Mouse (Mus musculus): ENCODE measurements around the gene Rac2. TPM values are rescaled to one million over a fixed set of nuclear protein-coding genes. Genes with fewer than 3 reads are reported as not detected.

Gene Rac2
- polyA plus RNA-seq, 1 experiment from 2014 or later: 3.1 TPM

GRCm38 (mm10) chr15:78596914-78597313 is 24.3 kb upstream of the Rac2 start, which contains the start of gene Cyth4:
Gene Cyth4, plus strand, starts transcription at chr15:78597047.
- Histone ChIP-seq H3K4me1 (peaks cover 11% of the 10 kb centered on the region; the same call in 1 of the 2 replicates), H3K4me3 (no peak within 1 kb of the TSS), H3K27me3 (ENCODE audit: poor library complexity, severe bottlenecking) (no peaks in the 10 kb centered on the region), H3K36me3 (replicated peaks) (no peaks in the 10 kb centered on the region), H3K9me3 (peaks cover under 1% of the 10 kb centered on the region), H3K27ac (peak within 1 kb of the TSS; percentile 36)
- no peak for DNase-seq (ENCODE audit: extremely low spot score, low spot score)
- WGBS: 87% methylated on average over 7 of the region's 7 CpGs

DNA sequence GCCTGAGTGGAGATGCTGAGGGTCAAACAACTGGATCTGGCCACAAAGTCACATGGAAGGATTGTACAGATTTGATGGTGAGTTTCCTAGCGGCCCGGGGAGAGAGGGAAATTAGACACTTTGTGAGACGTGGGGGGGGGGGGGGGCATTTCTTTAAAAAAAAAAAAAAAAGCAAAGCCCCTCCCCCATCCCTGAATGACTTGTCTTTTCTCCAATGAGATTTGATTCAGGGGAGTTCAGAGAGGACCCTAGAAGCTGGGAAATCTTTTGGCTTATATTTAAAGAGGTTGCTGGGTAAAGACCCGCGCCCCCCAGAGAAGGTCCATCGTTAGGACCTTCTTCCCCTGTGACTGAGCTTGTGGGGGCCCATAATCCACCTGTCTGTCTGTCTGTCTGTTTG is 23.9 kb upstream of the Rac2 start:
- Histone ChIP-seq H3K27ac (peak overlapping the region; percentile 36; the same call in 1 of the 2 replicates), H3K9me3 (no peaks in the 10 kb centered on the region), H3K36me3 (replicated peaks) (no peaks in the 10 kb centered on the region), H3K4me3 (no peak overlapping the region), H3K4me1 (peaks cover 14% of the 10 kb centered on the region; the same call in 1 of the 2 replicates), H3K27me3 (ENCODE audit: poor library complexity, severe bottlenecking) (no peaks in the 10 kb centered on the region)
- WGBS: 84% methylated on average over 6 of the region's 6 CpGs
- no peak for DNase-seq (ENCODE audit: extremely low spot score, low spot score)

- DNase-seq (ENCODE audit: extremely low spot score, low spot score): no peak
- H3K27ac ChIP-seq: no peak overlapping the region
- H3K27me3 ChIP-seq (ENCODE audit: poor library complexity, severe bottlenecking): no peaks in the 10 kb centered on the region
- H3K4me3 ChIP-seq: no peak overlapping the region
- 72% methylated on average over 5 of the region's 5 CpGs for WGBS
- H3K4me1 ChIP-seq: peaks cover 20% of the 10 kb centered on the region; the same call in 1 of the 2 replicates
- H3K36me3 ChIP-seq (replicated peaks): no peaks in the 10 kb centered on the region
- H3K9me3 ChIP-seq: no peaks in the 10 kb centered on the region
These were observed 22.9 kb upstream of the Rac2 start for GRCm38 (mm10) chr15:78595468-78595867.

- Histone ChIP-seq H3K27ac (no peak overlapping the region), H3K4me1 (peaks cover 20% of the 10 kb centered on the region; the same call in 1 of the 2 replicates), H3K4me3 (no peak overlapping the region), H3K27me3 (ENCODE audit: poor library complexity, severe bottlenecking) (no peaks in the 10 kb centered on the region), H3K9me3 (no peaks in the 10 kb centered on the region), H3K36me3 (replicated peaks) (no peaks in the 10 kb centered on the region)
- 97% methylated on average over 2 of the region's 2 CpGs for WGBS
- no peak for DNase-seq (ENCODE audit: extremely low spot score, low spot score)
These were observed 22.2 kb upstream of the Rac2 start for GRCm38 (mm10) chr15:78594831-78595230.

- Histone ChIP-seq H3K27ac (no peak overlapping the region), H3K9me3 (no peaks in the 10 kb centered on the region), H3K4me3 (no peak overlapping the region), H3K4me1 (peaks cover 20% of the 10 kb centered on the region; the same call in 1 of the 2 replicates), H3K36me3 (replicated peaks) (no peaks in the 10 kb centered on the region), H3K27me3 (ENCODE audit: poor library complexity, severe bottlenecking) (no peaks in the 10 kb centered on the region)
- 93% methylated on average over 7 of the region's 7 CpGs for WGBS
- DNase-seq (ENCODE audit: extremely low spot score, low spot score): no peak
These were observed 21.4 kb upstream of the Rac2 start for GRCm38 (mm10) chr15:78593896-78594425.

DNA sequence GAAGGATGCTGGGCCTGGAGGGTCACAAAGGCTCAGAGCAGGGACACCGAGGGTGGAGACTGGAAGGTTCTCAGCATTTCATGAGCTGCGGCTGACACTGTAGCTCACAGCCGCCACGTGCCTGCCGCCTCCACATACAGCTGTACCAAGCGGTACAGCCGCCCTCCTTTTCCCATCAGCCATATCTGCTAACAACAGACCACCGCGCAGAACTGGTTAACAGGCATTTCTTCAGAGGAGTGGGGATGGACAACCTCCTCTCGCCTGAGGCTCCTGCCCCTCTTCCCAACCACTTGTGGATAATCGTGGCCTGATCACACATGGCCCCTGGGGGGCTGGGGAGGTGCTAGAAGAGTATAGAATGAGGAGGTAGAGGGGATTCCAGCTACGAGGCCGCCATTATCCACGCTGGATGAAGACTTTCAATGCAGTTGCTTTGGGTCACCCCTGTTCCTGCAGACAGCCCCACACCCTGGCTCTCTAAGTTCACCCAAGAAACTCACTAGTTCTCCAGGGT is 19.9 kb upstream of the Rac2 start:
- 85% methylated on average over 14 of the region's 14 CpGs for WGBS
- H3K27me3 ChIP-seq (ENCODE audit: poor library complexity, severe bottlenecking): no peaks in the 10 kb centered on the region
- no peaks in the 10 kb centered on the region for H3K36me3 ChIP-seq (replicated peaks)
- no peak for DNase-seq (ENCODE audit: extremely low spot score, low spot score)
- peaks cover 20% of the 10 kb centered on the region; the same call in 1 of the 2 replicates for H3K4me1 ChIP-seq
- H3K9me3 ChIP-seq: no peaks in the 10 kb centered on the region
- no peak overlapping the region for H3K4me3 ChIP-seq
- no peak overlapping the region for H3K27ac ChIP-seq

GRCm38 (mm10) chr15:78591680-78592451 is 19.3 kb upstream of the Rac2 start:
- no peaks in the 10 kb centered on the region for H3K9me3 ChIP-seq
- peaks cover 16% of the 10 kb centered on the region; the same call in 1 of the 2 replicates for H3K4me1 ChIP-seq
- DNase-seq (ENCODE audit: extremely low spot score, low spot score): no peak
- H3K36me3 ChIP-seq (replicated peaks): no peaks in the 10 kb centered on the region
- H3K27ac ChIP-seq: no peak overlapping the region
- H3K27me3 ChIP-seq (ENCODE audit: poor library complexity, severe bottlenecking): no peaks in the 10 kb centered on the region
- 71% methylated on average over 15 of the region's 15 CpGs for WGBS
- no peak overlapping the region for H3K4me3 ChIP-seq

- Histone ChIP-seq H3K36me3 (replicated peaks) (no peaks in the 10 kb centered on the region), H3K27ac (no peak overlapping the region), H3K4me3 (no peak overlapping the region), H3K4me1 (peaks cover 15% of the 10 kb centered on the region; the same call in 1 of the 2 replicates), H3K27me3 (ENCODE audit: poor library complexity, severe bottlenecking) (no peaks in the 10 kb centered on the region), H3K9me3 (peaks cover 5% of the 10 kb centered on the region; the same call in 1 of the 2 replicates)
- 80% methylated on average over 6 of the region's 6 CpGs for WGBS
- no peak for DNase-seq (ENCODE audit: extremely low spot score, low spot score)
These were observed 18.2 kb upstream of the Rac2 start for GRCm38 (mm10) chr15:78590785-78591184.

GRCm38 (mm10) chr15:78589936-78590335 is 17.4 kb upstream of the Rac2 start:
- Histone ChIP-seq H3K9me3 (peaks cover 5% of the 10 kb centered on the region; the same call in 1 of the 2 replicates), H3K4me3 (no peak overlapping the region), H3K36me3 (replicated peaks) (no peaks in the 10 kb centered on the region), H3K27ac (no peak overlapping the region), H3K27me3 (ENCODE audit: poor library complexity, severe bottlenecking) (no peaks in the 10 kb centered on the region), H3K4me1 (peaks cover 15% of the 10 kb centered on the region; the same call in 1 of the 2 replicates)
- WGBS: 80% methylated on average over 6 of the region's 6 CpGs
- no peak for DNase-seq (ENCODE audit: extremely low spot score, low spot score)

- Histone ChIP-seq H3K9me3 (peaks cover 9% of the 10 kb centered on the region; the same call in 1 of the 2 replicates), H3K4me3 (no peak overlapping the region), H3K4me1 (peaks cover 15% of the 10 kb centered on the region; the same call in 1 of the 2 replicates), H3K36me3 (replicated peaks) (no peaks in the 10 kb centered on the region), H3K27ac (no peak overlapping the region), H3K27me3 (ENCODE audit: poor library complexity, severe bottlenecking) (no peaks in the 10 kb centered on the region)
- WGBS: 92% methylated on average over 4 of the region's 4 CpGs
- no peak for DNase-seq (ENCODE audit: extremely low spot score, low spot score)
These were observed 16.3 kb upstream of the Rac2 start for GRCm38 (mm10) chr15:78588900-78589299.

DNA sequence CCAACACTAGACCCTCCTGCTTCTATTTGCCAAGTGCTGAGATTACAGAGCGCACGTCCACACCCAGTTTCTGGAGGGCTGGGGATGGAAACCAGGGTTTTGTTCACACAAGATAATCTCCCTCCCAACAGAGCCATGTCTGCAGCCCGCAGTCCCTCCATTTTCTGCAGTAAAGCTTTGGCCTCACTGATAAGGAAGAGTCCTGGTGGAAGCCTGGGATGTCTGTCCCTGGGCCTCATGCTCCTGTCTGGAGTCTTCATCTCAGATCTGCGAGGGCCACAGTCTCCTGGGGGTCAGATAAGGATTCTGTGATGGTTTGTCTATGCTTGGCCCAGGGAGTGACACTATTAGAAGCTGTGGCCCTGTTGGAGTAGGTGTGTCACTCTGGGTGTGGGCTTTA is 15.5 kb upstream of the Rac2 start:
- WGBS: 81% methylated on average over 4 of the region's 4 CpGs
- no peaks in the 10 kb centered on the region for H3K36me3 ChIP-seq (replicated peaks)

DNA sequence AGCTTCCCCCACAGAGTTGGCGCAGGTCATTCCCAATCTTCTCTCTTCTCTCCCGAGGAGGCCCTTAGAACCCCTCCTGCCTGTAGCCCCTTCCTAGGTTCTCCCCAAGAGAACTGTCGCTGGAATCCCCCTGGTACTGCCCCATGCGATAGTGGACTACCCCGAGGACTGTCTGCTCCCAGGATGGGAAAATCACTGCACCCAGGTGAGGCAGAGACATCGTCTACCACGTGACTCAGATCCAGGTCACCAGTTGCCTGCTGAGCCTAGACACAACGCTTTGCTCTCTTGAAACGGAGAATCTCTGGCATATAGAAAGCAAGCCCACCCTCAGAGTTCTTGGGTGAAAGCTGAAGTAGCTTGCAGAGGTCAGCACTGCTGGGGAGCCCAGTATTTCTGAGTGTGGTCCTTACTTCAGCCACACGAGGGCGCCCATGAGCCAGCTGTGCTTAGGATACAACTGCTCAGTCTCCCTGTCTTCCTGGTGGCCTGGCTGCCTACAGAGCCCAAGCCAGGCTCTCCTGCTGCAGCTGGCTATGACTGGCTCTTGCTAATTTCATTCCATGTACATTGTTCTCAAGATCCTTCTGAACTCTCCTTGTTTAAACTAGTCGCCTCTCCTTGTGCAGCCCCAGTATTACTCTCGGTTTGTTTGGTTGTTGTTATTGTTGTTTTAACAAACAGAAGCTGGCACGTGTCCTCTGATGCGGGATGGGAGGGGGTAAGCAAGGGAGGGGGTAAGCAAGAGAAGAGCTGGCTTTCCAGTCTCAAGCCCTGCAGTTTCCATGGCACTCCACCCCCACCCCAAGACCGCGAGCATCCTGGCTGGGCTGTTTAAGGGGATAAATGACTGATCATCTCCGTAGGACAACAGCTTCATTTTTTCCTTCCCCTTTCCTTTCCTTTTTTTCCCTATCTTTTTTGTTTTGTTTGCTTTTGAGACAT is 14.7 kb upstream of the Rac2 start:
- peak; percentile 75 for DNase-seq (ENCODE audit: extremely low spot score, low spot score)
- Histone ChIP-seq H3K36me3 (replicated peaks) (no peaks in the 10 kb centered on the region), H3K27me3 (ENCODE audit: poor library complexity, severe bottlenecking) (no peaks in the 10 kb centered on the region; the same call in 1 of the 2 replicates), H3K4me3 (no peak overlapping the region), H3K9me3 (peaks cover 9% of the 10 kb centered on the region; the same call in 1 of the 2 replicates), H3K4me1 (peaks cover 13% of the 10 kb centered on the region; the same call in 1 of the 2 replicates), H3K27ac (peak overlapping the region; percentile 49)
- 54% methylated on average over 18 of the region's 18 CpGs for WGBS

More for the DNA sequence above, 15.5 kb upstream of the Rac2 start:
- no peak overlapping the region for H3K27ac ChIP-seq
- H3K4me1 ChIP-seq: peaks cover 15% of the 10 kb centered on the region; the same call in 1 of the 2 replicates
- no peak overlapping the region for H3K4me3 ChIP-seq
- no peaks in the 10 kb centered on the region for H3K27me3 ChIP-seq (ENCODE audit: poor library complexity, severe bottlenecking)
- no peak for DNase-seq (ENCODE audit: extremely low spot score, low spot score)
- H3K9me3 ChIP-seq: peaks cover 9% of the 10 kb centered on the region; the same call in 1 of the 2 replicates

All from forebrain, embryonic 10.5 days (tissue).